Mouse (Mus musculus) layer of hippocampus, postnatal 36 days (tissue): Measurements from ENCODE around the gene Nfia. TPM values are rescaled to one million over a fixed set of nuclear protein-coding genes. Genes with fewer than 3 reads are reported as not detected.

Experiments
- DNase-seq, 2 experiments: peaks; one replicate each; pipeline ENCODE4 v3.0.0; 2022
- total RNA-seq, 2 experiments: library from RNA; stranded (reverse); gene quantifications; 2 replicates each; pipeline ENCODE4 v1.2.3; 2021

The Nfia gene
- total RNA-seq, 2 experiments from 2014 or later = 103 to 121 TPM

- no peak for DNase-seq
These were observed 44.2 kb downstream of the Nfia start for GRCm38 (mm10) chr4:97816753-97817152.

DNA sequence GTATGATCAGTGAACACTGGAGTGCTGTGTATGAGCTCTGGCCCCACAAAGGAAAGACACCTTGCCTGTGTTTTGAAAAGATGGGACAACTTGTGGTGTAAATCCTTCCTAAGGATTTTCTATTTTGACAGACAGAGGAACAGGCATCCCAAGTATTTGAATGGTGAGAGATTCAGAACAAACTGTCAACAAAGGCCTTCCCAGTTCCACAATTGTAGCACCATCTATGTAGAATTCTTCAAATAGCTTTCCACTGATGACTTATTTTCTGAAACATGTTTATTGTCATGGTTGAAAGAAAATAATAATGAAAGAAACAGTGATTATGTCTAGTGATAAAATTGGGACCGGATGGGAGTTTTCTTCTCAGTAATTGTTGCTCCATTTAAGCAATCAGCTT is 45.2 kb downstream of the Nfia start:
- no peak for DNase-seq

- no peak for DNase-seq
These were observed 46.0 kb downstream of the Nfia start for GRCm38 (mm10) chr4:97818498-97818897.

- no peak for DNase-seq
These were observed 46.6 kb downstream of the Nfia start for GRCm38 (mm10) chr4:97819101-97819500.

GRCm38 (mm10) chr4:97820474-97821259 is 48.1 kb downstream of the Nfia start:
- no peak for DNase-seq

- DNase-seq = no peak
These were observed 49.2 kb downstream of the Nfia start for GRCm38 (mm10) chr4:97821556-97822251.

DNA sequence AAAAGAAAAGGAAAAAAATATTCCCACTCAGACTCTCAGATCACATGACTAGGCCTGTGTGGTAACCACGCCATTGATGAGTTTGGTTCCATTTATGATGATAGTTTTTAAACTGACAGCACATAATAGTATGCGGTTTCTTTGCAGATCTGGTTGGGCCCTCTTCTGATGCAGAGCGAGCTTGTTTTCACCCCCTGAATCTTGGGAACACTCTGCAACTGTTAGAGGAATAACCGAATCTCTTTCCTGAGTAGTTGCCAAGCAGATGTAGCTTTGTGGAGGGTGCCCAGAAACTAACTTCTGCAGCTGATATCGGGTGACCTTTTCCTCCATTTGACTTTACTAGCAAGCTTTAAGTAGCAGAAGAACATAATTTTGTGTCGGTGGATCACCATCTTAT is 51.0 kb downstream of the Nfia start:
- no peak for DNase-seq

DNA sequence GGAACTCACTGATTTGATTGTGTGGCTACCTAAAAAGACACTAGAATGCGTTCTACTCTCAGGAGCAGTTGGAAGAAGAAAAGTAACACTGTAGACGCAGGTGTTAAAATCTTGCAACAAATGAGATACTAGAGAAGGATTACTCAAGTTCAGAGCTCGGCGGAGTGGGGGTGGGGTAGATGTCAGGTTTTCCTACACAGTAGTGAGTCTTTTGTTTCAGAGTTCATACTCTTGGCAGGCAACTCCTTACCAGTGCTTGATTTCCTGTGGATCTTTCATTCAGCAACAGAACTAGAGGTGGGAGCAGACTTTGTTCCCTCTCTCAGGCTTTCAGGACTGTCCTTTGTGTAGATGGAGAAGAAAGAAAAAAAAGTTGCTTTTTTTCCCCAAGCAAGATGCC is 51.9 kb downstream of the Nfia start:
- DNase-seq = no peak

GRCm38 (mm10) chr4:97825432-97825831 is 52.9 kb downstream of the Nfia start:
- no peak for DNase-seq

GRCm38 (mm10) chr4:97825841-97826240 is 53.3 kb downstream of the Nfia start:
- DNase-seq = no peak

DNA sequence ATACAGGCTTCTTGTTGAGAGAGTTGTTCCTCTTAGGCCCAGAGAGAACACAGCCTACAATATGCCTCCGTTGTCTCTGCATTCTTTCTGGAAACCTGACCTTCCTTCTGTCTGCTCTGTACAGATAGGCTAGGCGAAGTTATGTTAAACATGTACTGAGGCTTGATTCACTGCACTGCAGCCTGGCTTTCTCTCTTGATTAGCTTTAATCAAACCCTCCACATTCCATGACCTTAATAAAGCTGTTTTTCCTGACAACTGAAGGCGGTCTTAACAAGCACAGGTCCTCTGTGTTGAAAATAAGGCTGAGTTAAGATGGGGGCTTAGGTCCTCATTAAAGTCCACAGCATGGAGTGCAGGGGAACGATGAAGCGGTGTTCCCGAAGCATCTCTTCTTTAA is 54.6 kb downstream of the Nfia start:
- no peak for DNase-seq

DNA sequence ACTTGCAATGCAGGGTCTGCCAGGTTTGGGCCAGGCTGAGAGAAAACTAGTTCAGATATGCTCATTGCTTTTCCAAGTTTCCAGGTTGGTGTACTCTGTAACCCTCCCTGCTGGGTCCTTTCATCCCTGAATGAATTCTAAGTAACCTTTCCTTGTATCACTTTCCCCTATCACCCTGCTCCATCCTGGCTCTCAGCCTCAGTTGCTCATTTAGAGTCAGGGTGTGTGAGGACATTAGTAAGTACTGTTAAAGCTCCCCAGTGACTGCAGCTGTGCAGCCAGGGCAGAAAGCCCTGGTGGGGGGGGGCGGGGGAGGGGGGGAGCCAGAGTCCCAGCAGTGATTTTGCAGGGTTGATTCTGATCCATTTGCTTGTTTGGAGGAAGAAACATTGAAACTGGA is 56.0 kb downstream of the Nfia start:
- no peak for DNase-seq

DNA sequence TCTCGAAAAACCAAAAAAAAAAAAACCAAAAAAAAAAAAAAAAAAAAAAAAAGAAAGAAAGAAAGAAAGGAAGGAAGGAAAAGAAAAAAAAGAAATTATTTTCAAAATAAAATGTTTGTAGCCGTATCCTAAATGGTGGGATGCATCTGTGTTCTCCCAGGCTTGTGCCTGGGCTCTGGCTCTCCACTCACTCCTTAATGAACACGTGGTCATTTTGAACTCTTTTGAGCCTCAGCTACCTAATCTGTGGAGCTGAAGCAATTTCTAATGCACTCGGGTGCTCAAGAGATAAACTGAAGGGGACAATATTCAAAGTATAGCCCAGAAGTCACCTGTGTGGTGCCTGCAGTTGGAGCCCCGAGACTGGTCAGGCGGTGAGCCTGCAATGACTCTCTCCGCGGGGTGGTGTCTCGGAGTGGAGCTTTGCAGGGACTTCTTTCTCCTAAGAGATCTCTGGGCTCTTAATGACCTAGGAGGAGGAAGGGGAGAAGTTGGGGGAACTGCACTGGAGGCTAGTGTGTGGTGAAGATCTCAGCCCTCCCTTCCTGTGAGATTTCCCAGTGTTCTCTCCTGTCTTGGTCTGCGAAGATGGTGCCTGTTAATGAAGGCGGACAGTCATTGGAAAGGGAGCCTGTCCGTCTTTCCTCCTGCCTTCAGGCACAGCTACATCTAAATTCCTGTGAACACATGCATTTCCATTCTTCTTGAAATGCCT is 57.0 kb downstream of the Nfia start:
- DNase-seq = no peak

DNA sequence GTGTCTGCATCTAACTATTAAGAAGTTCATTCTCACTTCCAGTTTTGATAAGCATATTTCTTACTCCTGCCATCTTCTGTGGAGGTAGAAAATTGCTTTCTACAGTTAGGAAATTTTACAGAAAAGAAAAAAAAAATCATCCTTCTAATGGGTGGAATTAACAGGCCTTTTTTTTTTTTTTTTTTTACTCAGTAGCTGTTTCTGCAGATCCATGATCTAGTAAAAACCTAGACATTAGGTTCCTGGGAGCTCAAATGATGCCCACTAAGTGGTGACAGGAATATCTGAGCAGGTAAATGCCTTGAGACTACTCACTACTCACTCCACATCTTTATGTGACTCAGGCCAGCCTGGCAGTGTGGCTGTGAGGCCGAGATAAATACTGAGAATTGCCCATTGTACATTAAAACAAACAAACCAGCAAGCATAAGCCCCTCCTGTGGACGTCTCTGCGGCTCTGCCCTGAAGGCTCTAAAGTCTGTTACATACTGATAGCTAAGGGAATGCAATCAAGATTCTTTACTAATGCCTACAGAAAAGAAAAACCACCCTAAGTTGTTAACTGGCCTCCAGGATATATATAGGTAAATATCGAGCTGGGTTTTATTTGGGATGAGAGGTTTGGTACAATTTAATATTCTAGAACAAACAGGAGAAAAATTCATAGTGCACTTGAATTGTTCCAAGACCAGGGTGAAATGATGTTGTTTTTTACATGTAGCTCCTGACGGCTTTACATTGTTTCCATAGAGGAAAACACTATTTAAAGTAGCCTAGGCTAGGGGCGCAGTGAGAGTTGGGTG is 57.7 kb downstream of the Nfia start:
- no peak for DNase-seq

GRCm38 (mm10) chr4:97830935-97831608 is 58.5 kb downstream of the Nfia start:
- no peak for DNase-seq

DNA sequence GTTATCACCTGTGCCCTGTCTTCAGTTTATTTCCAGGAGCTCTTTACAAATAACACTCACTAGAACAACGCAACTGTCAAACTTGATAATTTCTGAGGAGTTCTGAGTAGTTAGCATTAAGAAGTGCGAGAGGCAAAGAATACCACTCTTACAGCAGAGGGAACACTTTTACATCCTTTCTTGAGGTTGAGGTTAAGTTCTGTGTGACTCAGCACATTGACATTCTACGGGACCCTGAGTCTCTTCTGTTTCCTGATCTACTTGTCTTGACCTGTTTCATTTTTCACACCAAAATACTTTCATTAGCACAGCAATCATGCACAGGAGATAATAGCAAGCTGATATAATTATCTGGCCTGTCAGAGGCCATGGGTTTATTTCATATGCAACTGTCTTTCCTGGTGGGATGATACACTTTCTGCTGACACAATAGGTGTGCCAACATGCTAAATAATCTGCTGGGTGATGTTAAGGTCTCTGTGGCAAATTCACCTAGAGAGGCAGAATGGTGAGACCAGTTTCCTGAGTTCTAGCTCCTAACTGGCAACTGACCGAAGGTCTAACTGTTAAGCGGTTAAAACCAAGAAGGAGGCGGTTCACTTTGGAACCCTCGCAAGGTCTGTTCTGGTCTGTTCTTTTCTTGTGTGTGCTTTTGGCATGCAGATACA is 59.2 kb downstream of the Nfia start:
- no peak for DNase-seq

DNA sequence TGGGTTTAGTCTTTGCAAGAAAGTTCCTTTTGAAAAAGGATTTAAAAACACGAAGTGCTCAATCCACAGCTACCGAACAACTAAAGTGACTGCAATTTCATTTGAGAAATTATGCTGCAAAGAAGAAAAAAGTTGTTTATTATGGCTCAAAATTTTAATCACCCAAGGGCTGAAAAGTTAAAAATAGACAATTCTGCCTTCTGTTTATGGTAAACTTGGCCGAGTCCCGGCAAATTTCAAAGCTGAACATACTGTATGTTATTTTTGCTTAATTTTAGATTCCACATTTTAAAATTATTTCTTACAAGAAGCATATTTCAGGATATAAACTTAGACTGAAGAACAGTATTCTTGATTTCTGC is 59.7 kb downstream of the Nfia start:
- no peak for DNase-seq

DNA sequence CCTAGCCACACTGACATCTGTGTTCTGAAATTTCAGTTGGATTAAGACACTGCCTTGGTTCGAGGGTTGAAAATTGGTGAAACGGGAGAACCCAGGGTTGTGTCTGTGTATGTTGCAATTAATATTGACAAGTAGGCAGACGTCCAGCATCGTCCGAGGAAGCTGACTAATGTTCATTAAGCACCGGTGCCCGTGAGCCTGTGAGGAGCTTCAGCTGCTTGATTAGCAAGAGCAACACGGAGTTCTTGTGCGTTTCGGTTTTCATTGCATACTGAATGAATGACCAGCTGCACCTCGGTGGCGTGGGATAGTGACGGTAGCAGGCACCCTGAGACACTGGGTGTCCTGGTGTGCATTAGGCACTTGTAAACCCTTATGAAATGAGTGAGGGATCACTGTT is 64.3 kb downstream of the Nfia start:
- no peak for DNase-seq

- DNase-seq = no peak
These were observed 65.2 kb downstream of the Nfia start for GRCm38 (mm10) chr4:97837724-97838123.

DNA sequence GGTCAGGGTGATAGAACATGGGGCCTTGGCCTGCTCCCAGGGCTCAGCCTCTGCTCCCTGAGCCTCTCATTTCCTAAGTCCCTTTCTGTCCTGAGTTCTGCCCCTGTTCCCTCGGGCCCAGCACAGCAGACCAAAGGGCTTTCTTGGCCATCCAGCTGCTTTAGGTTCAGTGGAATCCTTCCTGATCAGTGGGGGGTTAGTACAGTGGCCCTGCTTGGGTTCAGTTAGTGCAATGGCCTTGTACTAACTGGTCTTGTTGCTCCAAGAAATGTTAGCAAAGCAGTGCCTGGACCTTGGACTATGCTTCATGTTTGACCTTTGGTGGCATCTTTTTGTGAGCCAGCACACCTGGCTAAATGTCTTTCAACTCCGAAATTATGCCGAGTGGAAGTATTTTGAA is 66.1 kb downstream of the Nfia start:
- no peak for DNase-seq

- no peak for DNase-seq
These were observed 67.0 kb downstream of the Nfia start for GRCm38 (mm10) chr4:97839406-97840101.
